Mouse (Mus musculus): ENCODE results near the gene 1700013G24Rik. TPM values are rescaled to one million over a fixed set of nuclear protein-coding genes. Genes with fewer than 3 reads are reported as not detected.

The 1700013G24Rik gene
- polyA plus RNA-seq, 1 experiment from 2014 or later: not detected

GRCm38 (mm10) chr4:137473240-137473639 lies 20.2 kb downstream of the 1700013G24Rik start:
- peaks cover 21% of the 10 kb centered on the region; the same call in 1 of the 2 replicates for H3K27me3 ChIP-seq (ENCODE audit: low read depth, poor library complexity, severe bottlenecking)
- peaks cover 84% of the 10 kb centered on the region for H3K4me1 ChIP-seq
- peak overlapping the region; percentile 61; the same call in 1 of the 2 replicates for H3K27ac ChIP-seq (replicated peaks)
- H3K36me3 ChIP-seq: peaks cover 6% of the 10 kb centered on the region; the same call in 1 of the 2 replicates
- H3K4me3 ChIP-seq: no peak overlapping the region
- no peaks in the 10 kb centered on the region for H3K9me3 ChIP-seq (replicated peaks)
- WGBS: 90% methylated on average over 8 of the region's 8 CpGs
- no peak for DNase-seq (ENCODE audit: low spot score)

DNA sequence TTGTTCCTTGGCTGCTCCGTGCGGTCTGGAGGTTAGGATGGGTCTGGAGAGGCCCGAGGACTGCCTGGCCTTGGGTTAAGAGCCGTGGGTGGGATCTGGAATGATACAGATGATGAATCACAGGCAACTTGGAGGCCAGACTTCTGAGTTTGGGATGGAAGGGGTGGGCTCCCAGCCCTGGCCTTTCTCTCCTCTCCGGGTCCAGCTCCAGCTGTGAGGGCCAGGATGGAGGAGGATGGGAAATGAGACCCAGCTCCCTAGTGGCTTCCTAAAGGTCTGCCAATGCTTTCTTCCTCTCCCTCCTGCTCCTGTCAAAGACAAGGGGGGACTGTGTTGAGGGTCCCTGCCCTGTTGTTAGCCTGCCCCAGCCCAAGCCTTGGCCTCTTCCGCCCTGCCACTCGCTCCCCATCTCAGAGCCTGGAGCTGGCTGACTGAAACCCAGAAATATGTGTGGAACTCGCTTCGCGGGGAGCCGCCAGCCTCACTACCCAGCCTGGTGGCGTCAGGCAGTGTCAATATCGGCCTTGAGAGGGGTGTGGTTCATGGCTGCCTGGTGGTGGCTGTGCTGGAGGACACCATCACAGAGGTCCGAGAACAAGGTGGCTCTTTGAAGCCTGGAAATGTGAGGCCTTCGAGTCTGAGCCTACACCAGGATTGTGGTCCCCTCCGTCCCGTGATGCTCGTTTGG lies 20.8 kb downstream of the 1700013G24Rik start:
- WGBS: 83% methylated on average over 18 of the region's 18 CpGs
- peaks cover 84% of the 10 kb centered on the region for H3K4me1 ChIP-seq
- no peak for DNase-seq (ENCODE audit: low spot score)
- H3K9me3 ChIP-seq (replicated peaks): no peaks in the 10 kb centered on the region
- H3K4me3 ChIP-seq: no peak overlapping the region
- H3K27me3 ChIP-seq (ENCODE audit: low read depth, poor library complexity, severe bottlenecking): peaks cover 21% of the 10 kb centered on the region; the same call in 1 of the 2 replicates
- peaks cover 6% of the 10 kb centered on the region; the same call in 1 of the 2 replicates for H3K36me3 ChIP-seq
- peak overlapping the region; percentile 61; the same call in 1 of the 2 replicates for H3K27ac ChIP-seq (replicated peaks)

GRCm38 (mm10) chr4:137474694-137475093 lies 21.6 kb downstream of the 1700013G24Rik start:
- Histone ChIP-seq H3K36me3 (peaks cover 6% of the 10 kb centered on the region; the same call in 1 of the 2 replicates), H3K4me3 (no peak overlapping the region), H3K4me1 (peaks cover 84% of the 10 kb centered on the region), H3K27me3 (ENCODE audit: low read depth, poor library complexity, severe bottlenecking) (peaks cover 15% of the 10 kb centered on the region; the same call in 1 of the 2 replicates), H3K27ac (replicated peaks) (no peak overlapping the region), H3K9me3 (replicated peaks) (no peaks in the 10 kb centered on the region)
- WGBS: 97% methylated on average over 7 of the region's 7 CpGs
- no peak for DNase-seq (ENCODE audit: low spot score)

- 88% methylated on average over 13 of the region's 13 CpGs for WGBS
- H3K27ac ChIP-seq (replicated peaks): no peak overlapping the region
- H3K9me3 ChIP-seq (replicated peaks): no peaks in the 10 kb centered on the region
- H3K4me1 ChIP-seq: peaks cover 84% of the 10 kb centered on the region
- H3K36me3 ChIP-seq: peaks cover 6% of the 10 kb centered on the region; the same call in 1 of the 2 replicates
- DNase-seq (ENCODE audit: low spot score): no peak
- H3K27me3 ChIP-seq (ENCODE audit: low read depth, poor library complexity, severe bottlenecking): peaks cover 8% of the 10 kb centered on the region; the same call in 1 of the 2 replicates
- no peak overlapping the region for H3K4me3 ChIP-seq
Observed at GRCm38 (mm10) chr4:137475271-137476050, 22.4 kb downstream of the 1700013G24Rik start.

DNA sequence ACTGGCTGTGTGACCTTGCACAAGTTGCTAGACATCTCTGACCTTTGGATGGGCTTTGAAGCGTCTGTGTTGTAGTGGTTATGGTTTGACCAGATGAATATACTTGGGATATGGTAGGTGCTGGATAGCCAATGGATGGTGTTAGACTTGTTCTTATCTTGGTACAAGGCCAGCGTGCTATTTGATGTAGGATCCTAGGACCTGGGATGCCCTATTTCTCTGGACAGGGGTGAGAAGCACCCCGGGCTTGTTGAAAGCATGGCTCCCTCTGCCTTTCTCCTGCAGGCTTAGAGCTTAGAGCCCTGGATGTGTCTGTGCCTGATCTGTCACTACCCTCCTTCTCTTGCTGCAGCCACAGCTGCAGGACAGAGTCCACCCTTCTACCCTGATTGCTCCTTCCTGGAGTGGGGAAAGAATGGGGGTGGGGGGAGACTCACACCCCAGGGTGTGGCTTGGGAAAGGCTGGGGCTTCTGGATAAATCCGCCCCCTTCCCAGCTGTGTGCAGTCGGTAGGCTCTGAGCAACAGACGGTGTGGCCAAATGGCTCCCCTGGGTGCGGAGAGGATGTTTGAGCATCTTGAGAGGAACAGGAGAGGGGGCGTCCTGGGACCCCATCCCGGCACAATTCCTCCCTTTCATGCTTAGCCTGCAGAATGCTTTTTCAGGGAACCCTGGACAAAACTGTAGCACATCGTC lies 23.1 kb downstream of the 1700013G24Rik start:
- peaks cover 12% of the 10 kb centered on the region; the same call in 1 of the 2 replicates for H3K27me3 ChIP-seq (ENCODE audit: low read depth, poor library complexity, severe bottlenecking)
- peak overlapping the region; percentile 14 for H3K4me3 ChIP-seq
- peaks cover 84% of the 10 kb centered on the region for H3K4me1 ChIP-seq
- H3K36me3 ChIP-seq: peaks cover 6% of the 10 kb centered on the region; the same call in 1 of the 2 replicates
- H3K27ac ChIP-seq (replicated peaks): peak overlapping the region; percentile 67
- WGBS: 38% methylated on average over 10 of the region's 10 CpGs
- no peak for DNase-seq (ENCODE audit: low spot score)
- no peaks in the 10 kb centered on the region for H3K9me3 ChIP-seq (replicated peaks)

DNA sequence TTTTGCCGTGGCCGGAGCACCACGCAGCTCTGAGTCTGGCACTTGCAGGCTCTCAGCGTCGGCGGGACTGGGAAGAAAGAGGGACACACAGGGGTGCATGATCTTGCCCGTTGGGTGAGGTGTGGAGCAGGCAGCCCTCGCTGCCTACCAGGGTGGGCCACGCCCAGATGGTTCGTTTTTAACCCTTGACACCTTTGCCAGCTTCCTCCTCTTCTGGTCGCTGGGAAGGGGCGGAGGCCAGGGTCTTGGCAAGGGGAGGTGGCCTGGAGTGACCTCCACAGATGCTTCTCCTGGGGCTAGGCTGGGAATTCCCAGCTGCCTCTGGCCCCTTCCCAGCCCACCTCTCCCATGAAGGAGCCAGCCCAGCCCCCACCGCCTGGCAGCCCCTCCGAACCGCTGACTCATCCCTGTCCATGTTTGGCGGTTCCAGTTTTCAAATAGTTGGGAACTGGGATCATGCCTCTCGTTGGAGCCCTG lies 23.7 kb downstream of the 1700013G24Rik start:
- Histone ChIP-seq H3K36me3 (peaks cover 6% of the 10 kb centered on the region; the same call in 1 of the 2 replicates), H3K4me3 (peak overlapping the region; percentile 14), H3K9me3 (replicated peaks) (no peaks in the 10 kb centered on the region), H3K27me3 (ENCODE audit: low read depth, poor library complexity, severe bottlenecking) (peaks cover 12% of the 10 kb centered on the region; the same call in 1 of the 2 replicates), H3K4me1 (peaks cover 85% of the 10 kb centered on the region), H3K27ac (replicated peaks) (peak overlapping the region; percentile 67)
- 27% methylated on average over 17 of the region's 17 CpGs for WGBS
- DNase-seq (ENCODE audit: low spot score): no peak

- Histone ChIP-seq H3K27ac (replicated peaks) (peak overlapping the region; percentile 67), H3K36me3 (peaks cover 6% of the 10 kb centered on the region; the same call in 1 of the 2 replicates), H3K9me3 (replicated peaks) (no peaks in the 10 kb centered on the region), H3K4me3 (no peak overlapping the region), H3K27me3 (ENCODE audit: low read depth, poor library complexity, severe bottlenecking) (peaks cover 12% of the 10 kb centered on the region; the same call in 1 of the 2 replicates), H3K4me1 (peaks cover 92% of the 10 kb centered on the region)
- WGBS: 59% methylated on average over 6 of the region's 6 CpGs
- no peak for DNase-seq (ENCODE audit: low spot score)
Observed at GRCm38 (mm10) chr4:137477611-137478010, 24.5 kb downstream of the 1700013G24Rik start.

DNA sequence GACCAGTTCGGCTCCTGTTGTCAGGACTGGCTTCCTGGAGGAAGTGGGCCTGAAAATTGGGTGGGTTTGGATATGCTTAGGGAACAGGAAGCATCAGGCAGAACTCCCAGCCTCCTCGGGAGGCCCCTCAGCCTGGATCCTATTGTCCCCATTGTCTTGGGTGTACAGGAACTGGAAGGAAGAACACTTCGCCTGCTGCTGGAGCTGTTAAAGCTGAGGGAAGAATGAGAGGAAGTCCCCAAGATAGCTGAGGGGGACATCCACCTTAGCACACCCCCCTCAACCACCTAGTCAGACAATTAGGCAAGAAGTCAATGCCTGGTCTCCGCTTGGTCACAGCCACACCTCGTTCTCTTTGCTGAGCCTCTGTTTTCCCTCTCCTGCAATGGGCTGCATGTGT lies 25.2 kb downstream of the 1700013G24Rik start:
- H3K27me3 ChIP-seq (ENCODE audit: low read depth, poor library complexity, severe bottlenecking): peaks cover 12% of the 10 kb centered on the region; the same call in 1 of the 2 replicates
- WGBS: 74% methylated on average over 5 of the region's 5 CpGs
- H3K4me3 ChIP-seq: no peak overlapping the region
- peaks cover 88% of the 10 kb centered on the region for H3K4me1 ChIP-seq
- H3K9me3 ChIP-seq (replicated peaks): no peaks in the 10 kb centered on the region
- peaks cover 6% of the 10 kb centered on the region; the same call in 1 of the 2 replicates for H3K36me3 ChIP-seq
- DNase-seq (ENCODE audit: low spot score): no peak
- peak overlapping the region; percentile 46 for H3K27ac ChIP-seq (replicated peaks)

DNA sequence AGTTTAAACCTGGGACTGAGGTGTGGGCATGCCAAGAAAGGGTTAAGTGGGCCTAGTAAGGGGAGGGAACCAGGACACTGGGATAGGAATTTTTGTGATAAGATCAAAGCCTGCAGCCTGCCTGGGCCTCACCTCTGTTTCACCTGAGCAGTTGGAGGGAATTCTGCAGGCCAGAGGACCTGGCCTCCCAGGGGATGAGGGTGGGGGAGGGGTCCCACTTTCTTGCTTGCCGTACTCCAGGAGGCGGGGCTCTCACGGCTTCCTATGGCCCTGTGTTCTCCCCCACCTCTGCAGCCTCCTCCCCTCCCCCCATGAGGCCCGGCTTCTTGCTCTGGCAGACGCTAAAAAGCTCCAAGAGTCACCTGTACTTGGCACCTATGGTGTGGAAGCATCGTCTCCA lies 26.7 kb downstream of the 1700013G24Rik start:
- peaks cover 87% of the 10 kb centered on the region for H3K4me1 ChIP-seq

GRCm38 (mm10) chr4:137480191-137480992 lies 27.3 kb downstream of the 1700013G24Rik start:
- no peak for DNase-seq (ENCODE audit: low spot score)
- no peaks in the 10 kb centered on the region for H3K36me3 ChIP-seq
- H3K27ac ChIP-seq (replicated peaks): peak overlapping the region; percentile 73
- peaks cover 11% of the 10 kb centered on the region; the same call in 1 of the 2 replicates for H3K27me3 ChIP-seq (ENCODE audit: low read depth, poor library complexity, severe bottlenecking)
- no peaks in the 10 kb centered on the region for H3K9me3 ChIP-seq (replicated peaks)
- peaks cover 90% of the 10 kb centered on the region for H3K4me1 ChIP-seq
- WGBS: 14% methylated on average over 19 of the region's 19 CpGs
- no peak overlapping the region; the same call in 1 of the 2 replicates for H3K4me3 ChIP-seq

More for the DNA sequence above, 26.7 kb downstream of the 1700013G24Rik start:
- no peak overlapping the region for H3K4me3 ChIP-seq
- no peaks in the 10 kb centered on the region for H3K9me3 ChIP-seq (replicated peaks)
- DNase-seq (ENCODE audit: low spot score): no peak
- peak overlapping the region; percentile 73 for H3K27ac ChIP-seq (replicated peaks)
- H3K27me3 ChIP-seq (ENCODE audit: low read depth, poor library complexity, severe bottlenecking): peaks cover 12% of the 10 kb centered on the region; the same call in 1 of the 2 replicates
- H3K36me3 ChIP-seq: no peaks in the 10 kb centered on the region
- WGBS: 17% methylated on average over 6 of the region's 6 CpGs

GRCm38 (mm10) chr4:137480993-137481340 lies 27.9 kb downstream of the 1700013G24Rik start:
- H3K36me3 ChIP-seq: no peaks in the 10 kb centered on the region
- 33% methylated on average over 1 of the region's 1 CpGs for WGBS
- DNase-seq (ENCODE audit: low spot score): no peak
- peaks cover 6% of the 10 kb centered on the region; the same call in 1 of the 2 replicates for H3K27me3 ChIP-seq (ENCODE audit: low read depth, poor library complexity, severe bottlenecking)
- peak overlapping the region; percentile 73; the same call in 1 of the 2 replicates for H3K27ac ChIP-seq (replicated peaks)
- no peaks in the 10 kb centered on the region for H3K9me3 ChIP-seq (replicated peaks)
- H3K4me3 ChIP-seq: no peak overlapping the region
- peaks cover 90% of the 10 kb centered on the region for H3K4me1 ChIP-seq

All from midbrain, embryonic 10.5 days (tissue).